Mouse (Mus musculus) heart, adult 18-20 months (tissue): ENCODE results near the gene Gm9844. TPM values are rescaled to one million over a fixed set of nuclear protein-coding genes. Genes with fewer than 3 reads are reported as not detected.

ENCODE experiments used
- DNase-seq, 2 experiments: peaks; one replicate each; pipeline ENCODE4 v3.0.0; 2021 to 2022; ENCODE audit warnings: mixed read lengths in 1 of 2
- total RNA-seq, 2 experiments: library from RNA; stranded (reverse); gene quantifications; 2 replicates each; pipeline ENCODE4 v1.2.3; 2021

Gm9844 gene
- total RNA-seq, 2 experiments from 2014 or later: not detected

DNA sequence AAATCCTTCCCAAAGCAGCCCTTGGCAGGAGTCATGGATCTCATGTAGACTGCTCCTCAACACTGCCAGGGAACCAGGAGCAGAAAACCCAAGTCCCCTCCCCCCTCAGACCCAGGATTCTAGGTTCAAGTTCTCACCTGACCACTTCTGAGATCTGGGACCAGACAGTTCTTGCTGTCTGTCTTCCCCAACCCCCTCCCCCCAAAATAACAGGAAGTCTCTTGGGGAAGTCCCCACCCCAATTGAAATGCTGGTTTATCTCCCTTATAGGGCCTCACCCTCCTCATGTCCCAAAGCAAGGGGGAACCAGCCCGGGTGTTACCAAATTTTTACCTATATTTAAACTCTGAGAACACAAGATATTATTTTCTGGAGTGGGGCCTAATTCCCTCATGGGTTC lies 39.8 kb downstream of the Gm9844 start:
- DNase-seq: peak in 1 of 2 experiments; percentile 31

DNA sequence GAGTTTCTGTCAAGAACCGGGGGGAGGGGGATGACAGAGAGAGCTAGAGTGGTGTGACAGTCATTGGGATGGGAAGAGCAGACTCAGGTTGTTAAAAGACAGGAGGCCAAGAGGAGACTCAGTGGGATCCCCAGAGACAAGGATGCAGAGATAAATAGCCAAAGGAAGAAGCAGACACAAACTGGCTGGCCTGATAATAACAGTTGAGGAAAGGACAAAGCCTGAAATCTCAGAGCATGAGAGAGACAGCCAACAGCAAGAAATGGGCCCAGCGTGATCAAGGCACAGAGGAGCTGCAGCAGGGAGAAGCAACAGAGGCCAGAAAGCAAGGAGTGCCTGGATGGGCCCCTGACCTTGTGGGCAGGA lies 40.2 kb downstream of the Gm9844 start:
- DNase-seq: no peak

DNA sequence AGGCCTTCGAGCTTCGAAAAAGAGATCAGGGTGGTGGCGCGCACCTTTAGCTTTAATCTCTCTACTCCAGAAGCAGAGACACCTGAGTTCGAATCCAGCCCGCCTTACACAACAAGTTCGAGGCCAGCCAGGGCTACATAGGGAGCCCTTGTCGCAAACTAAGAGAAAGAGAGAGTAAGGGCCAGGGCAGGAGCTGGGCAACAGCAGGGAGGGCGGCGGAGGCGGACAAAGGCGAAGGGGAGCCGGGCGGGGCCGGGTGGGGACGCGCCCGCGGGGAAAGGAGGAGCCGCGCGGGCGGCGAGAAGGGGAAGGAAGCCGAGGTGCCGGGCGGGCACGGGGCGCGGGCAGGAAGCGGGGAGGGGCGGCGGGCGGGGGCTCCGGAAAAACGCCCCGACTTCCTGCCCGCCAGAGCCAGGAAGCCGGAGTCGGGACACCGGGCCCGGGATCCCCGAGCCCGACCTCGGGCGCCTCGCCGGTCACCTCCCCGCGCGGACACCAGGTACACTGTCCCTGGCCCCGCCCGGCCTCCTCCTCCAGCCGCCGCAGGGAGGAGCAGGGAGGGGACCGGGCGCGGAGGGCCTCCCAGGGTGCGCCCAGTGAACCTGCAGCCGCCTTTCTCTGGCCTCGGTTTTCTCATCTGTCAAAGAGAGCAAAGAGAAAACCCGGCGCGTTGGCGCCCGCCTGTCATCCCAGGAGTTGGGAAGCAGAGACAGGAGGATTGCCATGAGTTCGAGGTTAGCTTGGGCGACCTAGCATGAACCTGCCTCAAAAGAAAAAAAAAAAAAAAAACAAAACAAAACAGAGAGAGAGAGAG lies 40.8 kb downstream of the Gm9844 start, which contains the start of gene Arhgef1:
TSS of gene Arhgef1 (plus strand) at position 283 of the 814 bp plus-strand sequence.
- DNase-seq: peak; percentile 75 to 84

DNA sequence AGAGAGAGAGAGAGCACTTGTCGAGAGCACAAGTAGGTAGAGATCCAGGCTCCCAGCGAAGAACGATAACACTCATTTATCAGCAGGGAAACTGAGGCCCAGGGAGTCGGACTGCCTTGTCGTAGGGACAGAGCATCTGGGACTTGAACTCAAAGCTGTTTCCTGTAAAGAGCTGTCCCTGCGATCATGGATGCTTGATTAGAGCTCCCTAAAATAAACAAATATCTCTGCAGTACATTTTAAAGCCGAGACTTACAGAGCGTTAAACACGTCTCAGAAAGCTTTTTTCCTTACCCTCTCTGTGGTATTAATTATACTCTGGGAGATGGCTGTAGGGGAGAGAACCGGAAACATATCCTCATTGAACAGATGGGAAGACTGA lies 41.4 kb downstream of the Gm9844 start:
- DNase-seq: no peak

DNA sequence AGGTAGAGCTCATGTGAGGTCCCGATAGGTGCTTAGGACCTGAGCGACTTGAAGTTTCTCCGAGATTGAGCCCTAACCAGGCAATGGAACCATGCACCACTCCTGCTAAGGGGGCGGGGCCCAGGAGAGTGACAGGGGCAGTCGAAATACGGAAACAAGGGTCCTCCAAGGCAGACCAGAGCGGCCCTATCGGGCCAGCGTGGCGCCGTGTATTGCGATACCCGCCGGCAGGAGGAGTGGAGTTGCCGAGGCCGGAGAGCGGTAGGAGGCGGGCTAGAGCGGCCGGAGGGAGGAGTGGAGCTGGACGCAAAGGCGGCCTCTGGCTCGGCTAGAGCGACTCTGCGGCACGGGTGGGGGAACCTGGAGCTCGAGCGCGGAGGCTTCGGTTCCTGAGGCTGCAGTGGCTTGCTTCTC lies 42.1 kb downstream of the Gm9844 start:
- peak; percentile 97 to 99 for DNase-seq

DNA sequence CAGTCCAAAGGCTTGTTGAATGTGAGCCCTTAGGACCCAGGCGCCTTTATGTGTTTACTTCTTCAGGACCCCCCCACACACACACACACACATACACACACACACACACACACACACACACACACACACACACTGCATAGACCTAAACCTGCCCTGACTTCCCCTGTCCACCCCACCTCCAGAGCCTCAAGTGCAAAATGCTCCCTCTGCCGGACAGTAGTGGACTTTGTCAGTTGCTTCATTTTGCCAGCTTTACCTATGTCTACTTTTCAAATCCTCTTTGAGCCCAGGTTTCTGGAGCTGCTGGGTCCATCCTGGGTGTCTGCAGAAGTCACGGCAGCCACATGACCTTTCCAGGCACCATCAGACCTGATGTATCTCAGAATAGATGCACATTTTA lies 42.9 kb downstream of the Gm9844 start:
- peak; percentile 59 to 71 for DNase-seq

DNA sequence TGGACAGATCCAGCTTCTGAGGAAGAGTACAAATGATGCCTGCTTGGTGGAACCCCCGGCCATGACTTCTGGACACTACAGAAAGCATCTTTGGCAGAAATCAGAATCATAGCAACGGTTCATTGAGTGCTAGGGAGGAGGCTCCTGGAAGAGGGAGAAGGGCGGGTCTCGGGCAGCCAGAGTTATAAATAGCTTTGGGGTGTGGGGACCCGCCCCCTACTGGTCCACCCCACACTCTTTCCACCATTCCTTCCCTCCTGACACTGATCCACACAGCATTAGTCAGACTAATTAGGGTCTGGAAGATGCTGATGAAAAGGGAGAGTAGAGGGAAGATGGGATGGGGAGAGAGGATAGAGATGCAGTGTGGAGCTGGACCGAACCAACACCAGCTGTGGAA lies 44.5 kb downstream of the Gm9844 start:
- DNase-seq: no peak

DNA sequence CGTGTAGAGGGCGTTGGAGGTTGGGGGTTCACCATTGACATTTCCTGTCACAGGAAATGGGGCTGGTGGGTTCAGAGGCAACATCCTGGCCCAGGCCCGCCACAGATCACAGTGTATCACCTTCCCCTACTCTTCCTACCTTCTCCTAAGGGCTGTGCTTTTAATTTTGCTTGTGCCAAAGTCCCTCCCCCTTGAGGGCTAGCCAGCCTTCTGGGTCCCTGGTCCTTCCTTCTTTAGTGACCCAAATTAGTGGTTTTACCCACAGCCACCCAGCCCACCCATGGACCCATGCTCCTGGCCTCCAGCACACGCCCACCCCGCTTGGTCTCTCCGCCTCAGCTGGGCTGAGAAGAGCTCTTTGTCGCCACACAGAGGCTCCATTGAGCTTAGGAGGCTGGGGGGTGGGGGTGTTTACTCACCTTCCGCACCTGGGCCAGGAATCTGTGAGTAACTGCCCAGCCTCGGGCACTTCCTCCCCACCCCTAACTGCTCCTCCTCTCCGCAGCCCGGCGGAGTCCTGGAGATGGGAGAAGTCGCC lies 45.3 kb downstream of the Gm9844 start:
- DNase-seq: peak in 1 of 2 experiments; percentile 21

Other genes with a start within 250 kb of the Gm9844 start
- gene Lypd3, start 225.7 kb upstream of the Gm9844 start, total RNA-seq: not detected
- not detected for gene Tex101, start 185.5 kb upstream of the Gm9844 start, total RNA-seq
- gene BC049730, start 153.0 kb upstream of the Gm9844 start, total RNA-seq: not detected
- not detected for gene Gm4763, start 135.3 kb upstream of the Gm9844 start, total RNA-seq
- gene Cd177, start 101.9 kb upstream of the Gm9844 start, total RNA-seq: 1 to 10 TPM in 1 of 2 experiments, under 1 TPM in 1; 0.17 to 1.8 TPM
- gene Ceacam10, start 85.0 kb upstream of the Gm9844 start, total RNA-seq: not detected
- gene Lypd4, start 7.7 kb downstream of the Gm9844 start, total RNA-seq: not detected
- gene Dmrtc2, start 7.8 kb downstream of the Gm9844 start, total RNA-seq: not detected
- 100 to 1,000 TPM; 548 to 623 TPM for gene Rps19, start 22.2 kb downstream of the Gm9844 start, total RNA-seq
- gene Cd79a, start 35.2 kb downstream of the Gm9844 start, total RNA-seq: 10 to 100 TPM in 1 of 2 experiments, 1 to 10 TPM in 1; 1.3 to 12.7 TPM
- 10 to 100 TPM; 31.5 to 47.6 TPM for gene Arhgef1, start 40.7 kb downstream of the Gm9844 start, total RNA-seq
- gene Gm4881, start 82.3 kb downstream of the Gm9844 start, total RNA-seq: not detected
- 100 to 1,000 TPM; 337 to 347 TPM for gene Rabac1, start 110.5 kb downstream of the Gm9844 start, total RNA-seq
- gene Atp1a3, start 143.7 kb downstream of the Gm9844 start, total RNA-seq: 1 to 10 TPM in 1 of 2 experiments, under 1 TPM in 1; 0.77 to 1.4 TPM
- gene Grik5, start 210.1 kb downstream of the Gm9844 start, total RNA-seq: 1 to 10 TPM; 3.9 to 4.4 TPM
- 1 to 10 TPM; 8.3 to 9.9 TPM for gene Zfp574, start 210.4 kb downstream of the Gm9844 start, total RNA-seq